Mouse (Mus musculus) heart, embryonic 11.5 days (tissue): Measurements from ENCODE around the gene Pygo2. TPM values are rescaled to one million over a fixed set of nuclear protein-coding genes. Genes with fewer than 3 reads are reported as not detected.

Experiments
- ATAC-seq: fragments of 200-750 bp; cut with Nextera tagmentation; replicated peaks from 2 replicates; pipeline ENCODE4 v1.8.0; 2017; ENCODE audit warnings: moderate library complexity; ENCODE audit not compliant: insufficient number of reproducible peaks, low FRiP score, low TSS enrichment
- H3K27ac ChIP-seq: fragments of 300-500 bp; sonication (generic); 2 replicates; pipeline ENCODE4 v1.5.1; 2014; ENCODE audit warnings: mild to moderate bottlenecking, low read depth, low read length
- H3K27me3 ChIP-seq: fragments of 300-500 bp; sonication (generic); 2 replicates; pipeline ENCODE4 v1.6.1; 2014; ENCODE audit warnings: mild to moderate bottlenecking, low read length, mixed read lengths; ENCODE audit not compliant: control insufficient read depth, insufficient read depth
- H3K36me3 ChIP-seq: fragments of 300-500 bp; sonication (generic); 2 replicates; pipeline ENCODE4 v1.6.1; 2014; ENCODE audit warnings: mild to moderate bottlenecking, low read length, moderate library complexity, mixed read lengths; ENCODE audit not compliant: control insufficient read depth, insufficient read depth
- H3K4me1 ChIP-seq: fragments of 300-500 bp; sonication (generic); 2 replicates; pipeline ENCODE4 v1.6.1; 2014; ENCODE audit warnings: low read length; ENCODE audit not compliant: control insufficient read depth, insufficient read depth
- H3K4me2 ChIP-seq: fragments of 300-500 bp; sonication (generic); 2 replicates; pipeline ENCODE4 v1.6.1; 2014; ENCODE audit warnings: mild to moderate bottlenecking, moderate library complexity
- H3K4me3 ChIP-seq: fragments of 300-500 bp; sonication (generic); 2 replicates; pipeline ENCODE4 v1.5.1; 2014; ENCODE audit warnings: low read depth, low read length
- H3K9ac ChIP-seq: fragments of 300-500 bp; sonication (generic); 2 replicates; pipeline ENCODE4 v1.6.1; 2014; ENCODE audit warnings: mild to moderate bottlenecking, low read depth, low read length, moderate library complexity
- H3K9me3 ChIP-seq: fragments of 300-500 bp; sonication (generic); replicated peaks from 2 replicates; pipeline ENCODE4 v1.6.1; 2016; ENCODE audit warnings: low read length; ENCODE audit not compliant: control insufficient read depth
- WGBS: fragments of 180-500 bp; shearing (Covaris S2); extraction: QIAGEN DNeasy Blood & Tissue Kit; methylation state at CpG from one replicate; pipeline ENCODE4 v1.1.7; 2014; ENCODE audit not compliant: insufficient replicate concordance; 5-methylcytosine and 5-hydroxymethylcytosine counted together
- polyA plus RNA-seq: library from polyadenylated mRNA; unstranded; fragments of >200 nt; fragmentation: Nextera tagmentation; extraction: Ambion mirVana; gene quantifications from 2 replicates; pipeline ENCODE4 v1.2.1, GENCODE M21; 2014

Gene Pygo2
- polyA plus RNA-seq, 1 experiment from 2014 or later = 31.1 TPM

DNA sequence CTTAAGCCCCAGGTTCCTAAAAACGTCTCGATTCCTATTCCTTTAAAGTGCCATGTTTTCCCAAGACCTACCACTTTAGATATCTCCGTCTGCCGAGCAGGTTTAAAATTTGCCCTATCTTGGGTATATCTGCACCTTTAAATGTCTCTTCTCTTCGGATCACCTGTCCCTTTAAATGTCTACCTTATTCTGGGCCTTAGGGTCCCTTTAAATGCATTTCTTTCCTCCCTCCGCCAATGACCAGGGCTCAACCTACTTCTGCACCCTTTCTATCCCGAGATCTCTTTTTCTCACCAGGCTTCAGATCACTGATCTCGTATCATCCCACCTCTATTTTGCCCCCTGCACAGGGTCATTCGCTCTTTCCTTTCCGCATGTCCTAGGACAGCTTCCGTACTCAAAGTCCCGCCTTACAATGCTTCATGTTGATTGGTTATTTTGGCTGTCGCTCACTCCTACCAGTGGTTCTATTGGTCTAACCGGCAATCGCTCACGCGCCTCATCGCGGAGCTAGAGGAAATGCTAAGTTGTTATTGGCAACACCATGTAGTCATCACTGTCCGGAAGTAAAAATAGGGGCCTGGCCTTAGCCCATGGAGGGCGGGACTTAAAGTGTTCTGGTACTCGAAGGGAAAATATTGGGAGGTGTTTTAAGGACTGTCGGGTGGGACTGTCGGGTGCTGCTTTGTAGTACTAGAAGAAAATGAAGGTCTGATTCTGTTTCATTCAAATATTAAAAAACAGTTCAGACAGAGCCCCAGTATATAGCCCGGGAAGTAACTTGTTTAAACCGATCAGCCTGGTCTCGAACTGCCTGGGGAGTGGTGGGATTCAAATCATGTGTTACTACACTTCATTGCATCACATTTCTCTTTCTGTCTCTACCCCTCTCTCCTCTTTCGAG is 18.3 kb upstream of the Pygo2 start, which contains the start of gene Flad1:
Gene Flad1, minus strand, starts transcription at position 381 of the 904 bp plus-strand sequence.
- Histone ChIP-seq H3K27ac (peak within 1 kb of the TSS; percentile 6; the same call in 1 of the 2 replicates), H3K4me3 (peak within 1 kb of the TSS; percentile 67), H3K27me3 (no peaks in the 10 kb centered on the region), H3K9ac (peak within 1 kb of the TSS; percentile 77), H3K4me1 (peaks cover 6% of the 10 kb centered on the region), H3K4me2 (peak within 1 kb of the TSS; percentile 67), H3K9me3 (no peaks in the 10 kb centered on the region), H3K36me3 (peaks cover 22% of the 10 kb centered on the region)
- peak; percentile 98 for ATAC-seq
- WGBS = 6% methylated on average over 28 of the region's 28 CpGs

- no peaks in the 10 kb centered on the region for H3K9me3 ChIP-seq
- H3K4me3 ChIP-seq = no peak overlapping the region
- H3K27ac ChIP-seq = no peak overlapping the region
- H3K9ac ChIP-seq = no peak overlapping the region
- H3K4me2 ChIP-seq = no peak overlapping the region
- 95% methylated on average over 8 of the region's 8 CpGs for WGBS
- peaks cover 8% of the 10 kb centered on the region for H3K4me1 ChIP-seq
- peaks cover 20% of the 10 kb centered on the region for H3K36me3 ChIP-seq
- ATAC-seq = no peak
- no peaks in the 10 kb centered on the region for H3K27me3 ChIP-seq
Measured at GRCm38 (mm10) chr3:89416158-89416557, 13.9 kb upstream of the Pygo2 start.

GRCm38 (mm10) chr3:89417131-89417530 is 12.9 kb upstream of the Pygo2 start:
- H3K27me3 ChIP-seq = no peaks in the 10 kb centered on the region
- 24% methylated on average over 2 of the region's 2 CpGs for WGBS
- H3K4me3 ChIP-seq = peak overlapping the region; percentile 53
- H3K27ac ChIP-seq = peak overlapping the region; percentile 47; the same call in 1 of the 2 replicates
- H3K9ac ChIP-seq = peak overlapping the region; percentile 87
- no peak for ATAC-seq
- peak overlapping the region; percentile 90 for H3K4me2 ChIP-seq
- peaks cover 20% of the 10 kb centered on the region for H3K36me3 ChIP-seq
- peaks cover 17% of the 10 kb centered on the region for H3K4me1 ChIP-seq
- H3K9me3 ChIP-seq = no peaks in the 10 kb centered on the region

DNA sequence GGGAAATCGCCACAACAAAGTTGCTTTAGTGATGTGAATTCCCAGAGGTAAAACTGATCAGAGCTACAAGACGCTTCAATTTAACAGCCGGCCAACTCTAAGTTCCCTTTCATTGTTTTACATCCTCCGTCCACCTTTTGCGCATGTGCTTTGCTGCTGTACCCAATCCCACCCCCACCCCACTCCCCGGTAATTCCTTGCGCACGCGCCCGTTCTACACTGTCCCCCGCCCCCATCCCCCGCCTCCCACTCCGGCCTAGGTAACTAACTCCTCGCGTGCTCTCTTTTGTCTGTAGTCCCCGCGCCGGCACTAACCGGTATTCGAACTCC is 12.2 kb upstream of the Pygo2 start:
- Histone ChIP-seq H3K4me3 (peak overlapping the region; percentile 53), H3K4me2 (peak overlapping the region; percentile 90), H3K9ac (peak overlapping the region; percentile 87), H3K27ac (peak overlapping the region; percentile 97), H3K4me1 (peaks cover 19% of the 10 kb centered on the region), H3K27me3 (no peaks in the 10 kb centered on the region), H3K9me3 (no peaks in the 10 kb centered on the region), H3K36me3 (peaks cover 20% of the 10 kb centered on the region)
- under 1% methylated on average over 20 of the region's 20 CpGs for WGBS
- no peak; the same call in 1 of the 2 replicates for ATAC-seq

GRCm38 (mm10) chr3:89418170-89418860 is 11.7 kb upstream of the Pygo2 start, which contains the start of the genes Cks1b and Shc1:
Gene Cks1b (minus strand): TSS chr3:89418383.
Gene Shc1 (plus strand): TSS chr3:89418443.
- Histone ChIP-seq H3K4me3 (peak within 1 kb of the TSS; percentile 53), H3K27me3 (no peaks in the 10 kb centered on the region), H3K27ac (peak within 1 kb of the TSS; percentile 97), H3K9ac (peak within 1 kb of the TSS; percentile 87), H3K9me3 (no peaks in the 10 kb centered on the region), H3K36me3 (peaks cover 20% of the 10 kb centered on the region), H3K4me1 (peaks cover 20% of the 10 kb centered on the region), H3K4me2 (peak within 1 kb of the TSS; percentile 90)
- under 1% methylated on average over 39 of the region's 39 CpGs for WGBS
- peak; percentile 89 for ATAC-seq

- WGBS = under 1% methylated on average over 16 of the region's 16 CpGs
Measured at GRCm38 (mm10) chr3:89418861-89419250, 11.2 kb upstream of the Pygo2 start.

DNA sequence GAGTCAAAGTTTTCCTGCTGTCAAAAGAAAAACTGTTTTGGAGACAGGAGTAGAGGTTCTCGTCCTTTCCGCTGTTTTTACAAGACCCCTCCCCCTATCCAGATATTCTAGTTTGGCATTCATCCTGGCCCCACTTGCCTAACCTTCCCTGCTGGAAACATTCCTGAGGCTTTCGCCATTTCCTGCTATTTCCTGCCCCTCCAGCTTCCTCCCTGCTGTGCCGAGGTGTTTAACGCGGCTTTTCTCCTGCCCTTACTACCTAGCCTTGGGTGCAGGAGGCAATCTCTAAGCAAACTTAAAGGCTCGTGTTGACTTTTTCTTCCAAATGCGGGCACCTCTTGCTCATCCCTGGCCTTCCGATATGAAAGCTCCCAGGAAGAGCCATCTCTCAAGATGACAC is 10.4 kb upstream of the Pygo2 start:
- H3K36me3 ChIP-seq = peaks cover 16% of the 10 kb centered on the region
- peaks cover 23% of the 10 kb centered on the region for H3K4me1 ChIP-seq
- H3K27ac ChIP-seq = peak overlapping the region; percentile 97
- peak overlapping the region; percentile 90 for H3K4me2 ChIP-seq
- H3K9ac ChIP-seq = peak overlapping the region; percentile 87
- WGBS = under 1% methylated on average over 9 of the region's 9 CpGs
- H3K27me3 ChIP-seq = no peaks in the 10 kb centered on the region
- no peak for ATAC-seq
- peak overlapping the region; percentile 53 for H3K4me3 ChIP-seq
- no peaks in the 10 kb centered on the region for H3K9me3 ChIP-seq

More at GRCm38 (mm10) chr3:89418861-89419250, 11.2 kb upstream of the Pygo2 start:
- peak overlapping the region; percentile 53 for H3K4me3 ChIP-seq
- peaks cover 23% of the 10 kb centered on the region for H3K4me1 ChIP-seq
- H3K9ac ChIP-seq = peak overlapping the region; percentile 87
- no peak for ATAC-seq
- peak overlapping the region; percentile 90 for H3K4me2 ChIP-seq
- H3K9me3 ChIP-seq = no peaks in the 10 kb centered on the region
- H3K27ac ChIP-seq = peak overlapping the region; percentile 97
- H3K36me3 ChIP-seq = peaks cover 18% of the 10 kb centered on the region
- H3K27me3 ChIP-seq = no peaks in the 10 kb centered on the region

- Histone ChIP-seq H3K4me3 (peak overlapping the region; percentile 53), H3K4me1 (peaks cover 25% of the 10 kb centered on the region), H3K27ac (peak overlapping the region; percentile 97), H3K9me3 (no peaks in the 10 kb centered on the region), H3K36me3 (peaks cover 12% of the 10 kb centered on the region), H3K27me3 (no peaks in the 10 kb centered on the region), H3K4me2 (peak overlapping the region; percentile 90), H3K9ac (peak overlapping the region; percentile 87; the same call in 1 of the 2 replicates)
- 17% methylated on average over 3 of the region's 3 CpGs for WGBS
- ATAC-seq = no peak
Measured at GRCm38 (mm10) chr3:89419981-89420380, 10.0 kb upstream of the Pygo2 start.
